Mouse (Mus musculus) testis, adult 2 months (tissue): ENCODE measurements at regions not wholly inside any gene's neighbourhood (a gene's known extent, or its start where the extent isn't known, plus 50 kb on each side); places are given as distances from the start of the nearest gene placed in this dataset.

Experiments
- CTCF ChIP-seq: fragments of 200-500 bp; IDR thresholded peaks from 2 replicates; pipeline ENCODE4 v1.5.1; 2012; ENCODE audit warnings: low read depth, mild to moderate bottlenecking, inconsistent platforms, low read length, moderate library complexity; ENCODE audit not compliant: control insufficient read depth, insufficient read depth, insufficient replicate concordance
- POLR2A ChIP-seq: fragments of 200-500 bp; IDR thresholded peaks from 2 replicates; pipeline ENCODE4 v1.6.1; 2012; ENCODE audit warnings: low read depth, mild to moderate bottlenecking, inconsistent platforms, low read length, moderate library complexity; ENCODE audit not compliant: control insufficient read depth

GRCm38 (mm10) chr5:99848158-99848988 lies 57.7 kb upstream of the Vamp9 start:
- TF ChIP-seq CTCF (no peak), POLR2A (no peak)
